Mouse (Mus musculus): ENCODE results near the gene Wdr66. TPM values are rescaled to one million over a fixed set of nuclear protein-coding genes. Genes with fewer than 3 reads are reported as not detected.

The Wdr66 gene
- total and polyA plus RNA-seq, 3 experiments, result 0.21 to 0.34 (median 0.21) TPM

DNA sequence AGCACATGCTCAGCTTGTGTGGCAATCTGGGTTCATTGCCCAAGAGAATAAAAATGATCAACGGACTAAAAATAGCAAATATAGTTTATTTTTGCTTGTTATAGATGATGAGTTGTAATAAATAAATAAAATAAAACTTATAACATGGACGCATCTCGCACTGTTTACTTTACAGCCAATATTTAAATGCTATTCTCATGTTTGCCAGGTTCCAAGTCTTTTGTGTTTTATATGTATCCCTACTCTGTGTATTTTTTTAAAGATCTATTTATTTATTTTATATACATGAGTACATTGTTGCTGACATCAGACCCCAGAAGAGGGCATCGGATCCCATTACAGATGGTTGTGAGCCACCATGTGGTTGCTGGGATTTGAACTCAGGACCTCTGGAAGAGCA is 25.8 kb downstream of the Wdr66 start:
- no peaks in the 10 kb centered on the region for H3K79me2 ChIP-seq (replicated peaks; ENCODE audit: control insufficient read depth, extremely low read depth, insufficient read depth, poor library complexity, severe bottlenecking)
- H3K4me1 ChIP-seq (ENCODE audit: control insufficient read depth in 1 of 2, insufficient read depth in 2 of 2), result 0 out of 4 replicates have a peak, but pooled peaks cover 0 to 3% of the 10 kb centered on the region in 2 experiments
- H3K27ac ChIP-seq (ENCODE audit: insufficient read depth, low read depth), result no peak overlapping the region
- no peaks in the 10 kb centered on the region for H3K9me3 ChIP-seq (replicated peaks; ENCODE audit: low read length)
- DNase-seq (ENCODE audit: extremely low read depth), result no peak
- H3K9ac ChIP-seq (ENCODE audit: insufficient read depth, low read depth), result no peak overlapping the region
- no peaks in the 10 kb centered on the region for H3K36me3 ChIP-seq (replicated peaks in 1 of 2; ENCODE audit: control insufficient read depth in 1 of 2, insufficient read depth in 1 of 2, low read length in 1 of 2)
- in situ Hi-C loops (cut with MboI; ENCODE audit: low pct_ligation_motif_present, low pct_unique_long_range_greater_than_20kb, low sequenced_read_pairs) (no loop called here), dilution Hi-C loops (cut with MboI; ENCODE audit: extremely low pct_ligation_motif_present, extremely low pct_unique_long_range_greater_than_20kb, low sequenced_read_pairs) (no loop called here)
- H3K4me3 ChIP-seq (replicated peaks in 1 of 3; ENCODE audit: low read depth in 2 of 3, low read length in 2 of 3, poor library complexity in 1 of 3), result no peak overlapping the region
- H3K4me2 ChIP-seq (ENCODE audit: insufficient read depth, low read depth, poor library complexity, severe bottlenecking), result no peak overlapping the region
- H3K27me3 ChIP-seq (replicated peaks), result no peaks in the 10 kb centered on the region
- TF ChIP-seq SIN3A (IDR thresholded peaks at IDR 0.05; ENCODE audit: low read length) (no peak), USF2 (conservative IDR thresholded peaks at IDR 0.05; ENCODE audit: low read depth, low read length) (no peak), ELF1 (IDR thresholded peaks at IDR 0.05; ENCODE audit: low read depth, low read length) (no peak), PAX5 (IDR thresholded peaks at IDR 0.05; ENCODE audit: low read length) (no peak), CHD1 (IDR thresholded peaks at IDR 0.05; ENCODE audit: low read depth, low read length) (no peak), POLR2A (IDR thresholded peaks at IDR 0.05; ENCODE audit: low read depth, low read length) (no peak), MAZ (IDR thresholded peaks at IDR 0.05; ENCODE audit: low read depth, low read length) (no peak), MAFK (IDR thresholded peaks at IDR 0.05; ENCODE audit: insufficient replicate concordance, low read length) (no peak), JUND (conservative IDR thresholded peaks at IDR 0.05; ENCODE audit: low read depth, low read length) (no peak), TBP (conservative IDR thresholded peaks at IDR 0.05; ENCODE audit: low read depth, low read length) (no peak), ZKSCAN1 (IDR thresholded peaks at IDR 0.05; ENCODE audit: borderline replicate concordance, low read depth, low read length) (no peak), GABPA (IDR thresholded peaks at IDR 0.05; ENCODE audit: insufficient replicate concordance, low read depth, low read length) (no peak), CTCF (conservative IDR thresholded peaks at IDR 0.05 in 1 of 2, IDR thresholded peaks at IDR 0.05 in 1 of 2; ENCODE audit: low read depth in 2 of 2, low read length in 2 of 2) (no peak)

DNA sequence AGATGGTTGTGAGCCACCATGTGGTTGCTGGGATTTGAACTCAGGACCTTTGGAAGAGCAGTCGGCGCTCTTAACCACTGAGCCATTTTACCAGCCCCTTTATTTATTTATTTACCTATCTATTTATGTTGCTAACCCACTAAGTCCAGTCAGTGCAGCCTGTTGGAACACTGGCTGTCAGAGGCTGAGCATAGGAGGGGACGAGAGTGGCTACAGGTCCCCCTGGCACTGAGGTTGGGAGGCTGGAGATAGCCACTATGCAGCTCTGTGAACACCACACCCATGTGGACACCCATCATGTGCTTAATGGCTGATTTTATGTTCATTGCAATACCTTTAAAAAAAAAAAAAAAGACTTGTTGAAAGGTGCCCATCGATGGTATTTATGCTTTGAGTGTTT is 27.3 kb downstream of the Wdr66 start:
- dilution Hi-C loops (cut with MboI; ENCODE audit: extremely low pct_ligation_motif_present, extremely low pct_unique_long_range_greater_than_20kb, low sequenced_read_pairs) (no loop called here), in situ Hi-C loops (cut with MboI; ENCODE audit: low pct_ligation_motif_present, low pct_unique_long_range_greater_than_20kb, low sequenced_read_pairs) (no loop called here)
- Histone ChIP-seq H3K9me3 (replicated peaks; ENCODE audit: low read length) (no peaks in the 10 kb centered on the region), H3K4me3 (replicated peaks in 1 of 3; ENCODE audit: low read depth in 2 of 3, low read length in 2 of 3, poor library complexity in 1 of 3) (no peak overlapping the region), H3K27ac (ENCODE audit: insufficient read depth, low read depth) (no peak overlapping the region), H3K4me2 (ENCODE audit: insufficient read depth, low read depth, poor library complexity, severe bottlenecking) (peak overlapping the region; percentile 87), H3K9ac (ENCODE audit: insufficient read depth, low read depth) (no peak overlapping the region), H3K27me3 (replicated peaks) (no peaks in the 10 kb centered on the region), H3K4me1 (ENCODE audit: control insufficient read depth in 1 of 2, insufficient read depth in 2 of 2) (0 out of 4 replicates have a peak, but pooled peaks cover 0 to 3% of the 10 kb centered on the region in 2 experiments), H3K36me3 (replicated peaks in 1 of 2; ENCODE audit: control insufficient read depth in 1 of 2, insufficient read depth in 1 of 2, low read length in 1 of 2) (no peaks in the 10 kb centered on the region), H3K79me2 (replicated peaks; ENCODE audit: control insufficient read depth, extremely low read depth, insufficient read depth, poor library complexity, severe bottlenecking) (no peaks in the 10 kb centered on the region)
- no peak for TF ChIP-seq SIN3A (IDR thresholded peaks at IDR 0.05; ENCODE audit: low read length)
- no peak for TF ChIP-seq BHLHE40 (IDR thresholded peaks at IDR 0.05; ENCODE audit: low read depth, low read length)
- TF ChIP-seq CHD1 (IDR thresholded peaks at IDR 0.05; ENCODE audit: low read depth, low read length), result no peak
- TF ChIP-seq USF1 (IDR thresholded peaks at IDR 0.05; ENCODE audit: low read depth, low read length), result no peak
- TF ChIP-seq ETS1 (conservative IDR thresholded peaks at IDR 0.05; ENCODE audit: low read depth, low read length), result no peak
- TF ChIP-seq KAT2A (IDR thresholded peaks at IDR 0.05; ENCODE audit: insufficient replicate concordance, low read length), result no peak
- no peak for DNase-seq (ENCODE audit: extremely low read depth)

All from CH12.LX (cell line).